Mouse (Mus musculus): Measurements from ENCODE around the gene Ctbp2. TPM values are rescaled to one million over a fixed set of nuclear protein-coding genes. Genes with fewer than 3 reads are reported as not detected.

The Ctbp2 gene
- total RNA-seq, 2 experiments from 2014 or later, result 44.1 to 47.4 TPM

GRCm38 (mm10) chr7:133066776-133067175 is 57.4 kb downstream of the Ctbp2 start:
- Histone ChIP-seq H3K4me3 (no peak overlapping the region), H3K27ac (peak overlapping the region; percentile 79)
- TF ChIP-seq CTCF (conservative IDR thresholded peaks at IDR 0.05), result peak; percentile 36
- DNase-seq (ENCODE audit: low spot score in 2 of 2), result peak; percentile 72 to 84

GRCm38 (mm10) chr7:133062055-133062454 is 62.1 kb downstream of the Ctbp2 start:
- no peak for DNase-seq (ENCODE audit: low spot score in 2 of 2)
- Histone ChIP-seq H3K27ac (no peak overlapping the region), H3K4me3 (no peak overlapping the region)
- no peak for TF ChIP-seq CTCF (conservative IDR thresholded peaks at IDR 0.05)

GRCm38 (mm10) chr7:133060170-133060569 is 64.0 kb downstream of the Ctbp2 start:
- Histone ChIP-seq H3K4me3 (no peak overlapping the region), H3K27ac (peak overlapping the region; percentile 80)
- no peak for DNase-seq (ENCODE audit: low spot score in 2 of 2)
- no peak for TF ChIP-seq CTCF (conservative IDR thresholded peaks at IDR 0.05)

GRCm38 (mm10) chr7:133059517-133060104 is 64.5 kb downstream of the Ctbp2 start:
- no peak for TF ChIP-seq CTCF (conservative IDR thresholded peaks at IDR 0.05)
- H3K27ac ChIP-seq, result peak overlapping the region; percentile 80
- peak; percentile 34 to 55 for DNase-seq (ENCODE audit: low spot score in 2 of 2)
- no peak overlapping the region for H3K4me3 ChIP-seq

- Histone ChIP-seq H3K27ac (peak overlapping the region; percentile 80; the same call in 1 of the 2 replicates), H3K4me3 (no peak overlapping the region)
- TF ChIP-seq CTCF (conservative IDR thresholded peaks at IDR 0.05), result no peak
- DNase-seq (ENCODE audit: low spot score in 2 of 2), result no peak
Measured at GRCm38 (mm10) chr7:133059150-133059509, 65.0 kb downstream of the Ctbp2 start.

DNA sequence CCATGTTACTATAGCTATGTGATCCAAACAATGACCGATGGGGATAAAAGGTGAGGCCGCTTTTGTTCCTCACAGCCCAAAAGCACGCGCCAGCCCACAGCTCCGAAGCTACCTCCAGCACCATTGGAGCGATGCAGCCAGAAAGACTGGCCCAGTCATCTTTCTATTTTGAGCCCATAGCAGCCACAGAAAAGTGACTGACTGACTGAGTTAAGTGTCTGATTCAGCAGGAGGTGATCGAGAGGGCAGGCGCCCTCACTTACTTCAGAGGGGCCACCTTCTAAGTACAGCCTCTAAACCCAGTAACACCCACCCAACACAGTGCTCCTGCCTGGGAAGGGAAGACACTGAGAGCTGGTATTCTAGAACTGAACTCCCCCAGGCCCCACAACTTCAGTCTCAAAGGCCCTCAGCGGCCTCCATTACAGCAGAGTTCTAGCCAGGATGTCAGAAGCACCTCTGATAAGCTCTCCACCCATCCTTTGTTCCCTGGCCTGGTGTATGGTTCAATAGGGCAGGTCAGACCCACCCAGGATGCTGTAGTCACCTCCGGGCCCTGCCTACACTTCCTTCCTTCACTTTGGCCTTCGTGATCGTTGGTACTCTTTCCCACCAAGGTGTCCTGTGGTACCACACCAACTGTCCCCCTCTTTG is 65.5 kb downstream of the Ctbp2 start:
- TF ChIP-seq CTCF (conservative IDR thresholded peaks at IDR 0.05), result no peak
- no peak overlapping the region for H3K4me3 ChIP-seq
- no peak for DNase-seq (ENCODE audit: low spot score in 2 of 2)
- peak overlapping the region; percentile 80; the same call in 1 of the 2 replicates for H3K27ac ChIP-seq

DNA sequence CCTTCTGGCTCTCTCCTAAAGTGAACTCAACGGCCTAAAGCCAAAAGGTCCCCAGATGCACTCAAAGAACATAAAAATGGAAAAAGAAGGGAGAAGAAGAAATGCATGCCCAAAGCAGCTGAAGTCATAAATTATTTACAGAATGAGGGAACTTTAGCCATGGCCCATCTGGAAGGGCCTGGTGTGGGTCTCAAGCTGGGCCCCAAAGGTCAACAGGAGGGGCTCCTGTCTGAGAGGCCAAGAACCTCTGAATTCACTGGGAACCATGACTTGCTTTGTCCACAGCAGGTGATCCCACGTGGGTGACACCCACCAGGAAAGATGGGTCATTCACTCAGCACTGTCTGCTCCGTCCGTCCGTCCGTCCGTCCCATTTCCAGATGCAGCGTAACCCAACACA is 67.2 kb downstream of the Ctbp2 start:
- H3K27ac ChIP-seq, result no peak overlapping the region
- H3K4me3 ChIP-seq, result no peak overlapping the region
- no peak for DNase-seq (ENCODE audit: low spot score in 2 of 2)
- no peak for TF ChIP-seq CTCF (conservative IDR thresholded peaks at IDR 0.05)

GRCm38 (mm10) chr7:133054486-133054885 is 69.7 kb downstream of the Ctbp2 start:
- DNase-seq (ENCODE audit: low spot score in 2 of 2), result no peak
- TF ChIP-seq CTCF (conservative IDR thresholded peaks at IDR 0.05), result peak; percentile 47
- H3K4me3 ChIP-seq, result no peak overlapping the region
- no peak overlapping the region for H3K27ac ChIP-seq

DNA sequence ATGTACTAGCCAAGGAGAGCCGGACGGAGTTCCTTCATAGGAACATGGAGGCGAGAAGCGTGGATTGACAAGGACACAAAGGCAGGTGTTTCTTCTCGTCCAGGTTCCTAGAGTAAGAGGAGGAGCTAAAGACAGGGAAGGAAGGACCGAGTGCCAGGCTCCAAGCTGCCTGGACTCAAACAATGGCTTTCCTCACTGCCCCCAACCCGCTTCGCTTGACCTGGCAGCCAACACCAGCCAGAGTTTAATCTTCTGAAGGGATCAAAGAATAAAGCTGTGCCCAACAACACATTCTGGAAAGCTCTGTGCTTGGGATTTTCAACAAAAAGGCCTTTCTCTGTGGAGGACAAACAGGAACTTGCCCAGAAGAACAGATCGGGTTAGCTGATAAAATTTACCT is 70.4 kb downstream of the Ctbp2 start:
- no peak overlapping the region for H3K4me3 ChIP-seq
- no peak for DNase-seq (ENCODE audit: low spot score in 2 of 2)
- H3K27ac ChIP-seq, result no peak overlapping the region; the same call in 1 of the 2 replicates
- TF ChIP-seq CTCF (conservative IDR thresholded peaks at IDR 0.05), result no peak

DNA sequence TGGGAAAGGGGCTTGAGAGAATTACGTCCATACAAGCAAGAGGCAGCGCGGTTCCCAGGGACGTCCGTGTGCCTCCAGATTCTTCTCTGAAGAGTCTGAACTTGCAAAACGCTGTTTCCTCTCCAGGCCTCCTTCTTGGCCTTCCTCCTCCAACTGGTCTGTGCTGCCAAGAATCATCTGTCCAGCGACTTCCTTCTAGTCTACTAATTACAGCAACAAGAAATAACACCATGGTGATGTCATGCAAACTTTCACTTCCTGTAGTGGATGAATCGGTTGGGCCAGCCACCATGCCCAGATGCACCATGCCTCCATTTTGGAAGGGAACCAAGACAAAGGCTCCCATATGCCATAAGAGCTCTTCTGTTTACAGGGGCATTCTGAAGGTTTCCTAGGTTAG is 71.3 kb downstream of the Ctbp2 start:
- peak overlapping the region; percentile 64; the same call in 1 of the 2 replicates for H3K27ac ChIP-seq
- TF ChIP-seq CTCF (conservative IDR thresholded peaks at IDR 0.05), result no peak
- no peak overlapping the region for H3K4me3 ChIP-seq
- no peak for DNase-seq (ENCODE audit: low spot score in 2 of 2)

GRCm38 (mm10) chr7:133050681-133051080 is 73.5 kb downstream of the Ctbp2 start:
- Histone ChIP-seq H3K27ac (no peak overlapping the region), H3K4me3 (no peak overlapping the region)
- DNase-seq (ENCODE audit: low spot score in 2 of 2), result no peak
- no peak for TF ChIP-seq CTCF (conservative IDR thresholded peaks at IDR 0.05)

DNA sequence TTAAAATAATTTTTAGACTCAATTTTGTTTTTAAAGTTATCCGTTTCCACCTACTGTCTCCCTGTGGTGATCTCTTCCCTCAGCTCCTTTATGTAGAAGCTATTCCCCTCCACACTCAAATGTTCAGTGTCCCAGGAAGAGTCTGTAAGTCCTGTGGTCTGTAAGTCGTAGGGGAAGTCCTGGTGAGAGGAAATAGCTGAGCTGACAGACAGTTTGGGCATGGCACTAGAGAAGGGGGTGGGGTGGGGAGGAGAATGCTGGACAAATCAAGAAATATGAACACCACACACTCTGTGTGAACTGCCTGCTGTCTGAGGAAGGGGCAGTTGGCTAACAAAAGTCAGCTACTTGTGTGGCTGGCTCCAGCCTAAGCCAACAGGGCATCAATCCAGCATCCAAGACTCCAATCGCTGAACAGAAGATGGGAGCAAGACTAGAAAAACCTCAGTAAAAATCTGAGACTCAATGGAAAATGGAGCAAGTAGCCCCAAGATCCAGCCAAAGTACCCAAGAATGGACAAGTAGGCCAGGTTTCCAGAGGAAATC is 76.0 kb downstream of the Ctbp2 start:
- no peak for DNase-seq (ENCODE audit: low spot score in 2 of 2)
- Histone ChIP-seq H3K4me3 (no peak overlapping the region), H3K27ac (peak overlapping the region; percentile 36; the same call in 1 of the 2 replicates)
- no peak for TF ChIP-seq CTCF (conservative IDR thresholded peaks at IDR 0.05)

- DNase-seq (ENCODE audit: low spot score in 2 of 2), result no peak
- peak overlapping the region; percentile 36; the same call in 1 of the 2 replicates for H3K27ac ChIP-seq
- TF ChIP-seq CTCF (conservative IDR thresholded peaks at IDR 0.05), result peak; percentile 54
- no peak overlapping the region for H3K4me3 ChIP-seq
Measured at GRCm38 (mm10) chr7:133047287-133047686, 76.9 kb downstream of the Ctbp2 start.

GRCm38 (mm10) chr7:133044721-133045120 is 79.4 kb downstream of the Ctbp2 start:
- Histone ChIP-seq H3K27ac (no peak overlapping the region), H3K4me3 (no peak overlapping the region)
- no peak for DNase-seq (ENCODE audit: low spot score in 2 of 2)
- TF ChIP-seq CTCF (conservative IDR thresholded peaks at IDR 0.05), result no peak
